Mouse (Mus musculus) neural tube, embryonic 15.5 days (tissue): ENCODE measurements at regions not wholly inside any gene's neighbourhood (a gene's known extent, or its start where the extent isn't known, plus 50 kb on each side); places are given as distances from the start of the nearest gene placed in this dataset.

Experiments
- ATAC-seq: fragments of 200-750 bp; cut with Nextera tagmentation; 2 replicates; pipeline ENCODE4 v1.8.0; 2017; ENCODE audit warnings: mild to moderate bottlenecking, moderate TSS enrichment, moderate library complexity; ENCODE audit not compliant: low FRiP score
- H3K27ac ChIP-seq: fragments of 300-500 bp; sonication (generic); replicated peaks from 2 replicates; pipeline ENCODE4 v1.5.1; 2015; ENCODE audit warnings: mild to moderate bottlenecking, inconsistent platforms
- H3K27me3 ChIP-seq: fragments of 300-500 bp; sonication (generic); replicated peaks from 2 replicates; pipeline ENCODE4 v1.6.1; 2015; ENCODE audit warnings: inconsistent platforms
- H3K36me3 ChIP-seq: fragments of 300-500 bp; sonication (generic); 2 replicates; pipeline ENCODE4 v1.6.1; 2015; ENCODE audit warnings: inconsistent platforms
- H3K4me1 ChIP-seq: fragments of 300-500 bp; sonication (generic); 2 replicates; pipeline ENCODE4 v1.6.1; 2015; ENCODE audit warnings: inconsistent platforms
- H3K4me2 ChIP-seq: fragments of 300-500 bp; sonication (generic); 2 replicates; pipeline ENCODE4 v1.6.1; 2015; ENCODE audit warnings: inconsistent platforms, mild to moderate bottlenecking, moderate library complexity
- H3K4me3 ChIP-seq: fragments of 300-500 bp; sonication (generic); replicated peaks from 2 replicates; pipeline ENCODE4 v1.5.1; 2015; ENCODE audit warnings: mild to moderate bottlenecking, inconsistent platforms
- H3K9ac ChIP-seq: fragments of 300-500 bp; sonication (generic); replicated peaks from 2 replicates; pipeline ENCODE4 v1.6.1; 2015; ENCODE audit warnings: mild to moderate bottlenecking, inconsistent platforms
- H3K9me3 ChIP-seq: fragments of 300-500 bp; sonication (generic); replicated peaks from 2 replicates; pipeline ENCODE4 v1.6.1; 2016; ENCODE audit warnings: inconsistent platforms
- WGBS: fragments of 180-500 bp; shearing (Covaris S2); methylation state at CpG from one replicate; pipeline ENCODE4 v1.1.7; 2015; ENCODE audit warnings: mixed read lengths; 5-methylcytosine and 5-hydroxymethylcytosine counted together

DNA sequence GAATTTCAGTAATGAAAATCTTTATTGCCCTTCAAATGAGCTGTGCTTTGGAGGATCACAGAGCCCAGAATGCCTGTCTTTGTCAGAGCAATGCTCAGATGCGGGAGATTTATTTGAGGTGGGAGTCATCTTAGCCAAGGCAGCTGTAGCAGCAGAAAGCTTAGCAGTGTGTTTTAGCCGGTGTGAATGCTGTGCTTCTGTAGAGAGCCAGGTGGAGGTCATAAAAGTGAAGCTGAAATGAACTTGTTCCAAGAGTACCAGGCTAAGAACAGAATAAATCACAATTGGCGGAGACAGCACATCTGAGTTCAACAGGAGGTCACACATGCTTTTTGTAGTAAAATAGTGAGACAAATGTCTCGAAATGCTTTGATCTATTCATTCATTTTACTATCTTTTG lies 539.3 kb upstream of the Sox11 start:
- no peak overlapping the region for H3K4me3 ChIP-seq
- H3K9me3 ChIP-seq: no peaks in the 10 kb centered on the region
- 28% methylated on average over 4 of the region's 4 CpGs for WGBS
- H3K36me3 ChIP-seq: no peaks in the 10 kb centered on the region
- H3K27ac ChIP-seq: no peak overlapping the region
- no peak overlapping the region for H3K9ac ChIP-seq
- no peak overlapping the region for H3K4me2 ChIP-seq
- H3K27me3 ChIP-seq: no peaks in the 10 kb centered on the region
- ATAC-seq: no peak
- no peaks in the 10 kb centered on the region for H3K4me1 ChIP-seq

DNA sequence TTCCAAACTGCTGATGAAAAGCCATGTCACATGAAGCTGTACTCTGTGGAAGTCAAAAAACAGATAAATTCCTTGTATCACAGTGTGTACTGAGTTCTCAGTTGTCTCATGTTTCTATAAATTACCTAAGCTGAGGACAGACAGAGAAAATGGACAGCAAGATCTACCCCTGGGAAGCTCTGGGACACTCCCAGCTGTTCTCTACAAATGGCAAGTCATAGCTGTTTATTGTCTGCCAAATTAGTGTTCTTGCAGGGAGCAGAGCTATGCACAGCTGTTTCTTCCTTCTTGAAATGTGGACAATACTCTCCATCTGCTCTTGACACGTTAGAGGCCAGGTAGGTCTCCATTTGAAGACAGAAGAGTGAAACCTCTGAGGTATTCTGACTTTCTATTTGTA lies 524.0 kb upstream of the Sox11 start:
- no peaks in the 10 kb centered on the region for H3K27me3 ChIP-seq
- WGBS: 57% methylated on average over 1 of the region's 1 CpGs
- H3K27ac ChIP-seq: no peak overlapping the region
- no peaks in the 10 kb centered on the region for H3K36me3 ChIP-seq
- no peaks in the 10 kb centered on the region for H3K4me1 ChIP-seq
- H3K4me3 ChIP-seq: no peak overlapping the region
- ATAC-seq: no peak
- no peaks in the 10 kb centered on the region for H3K9me3 ChIP-seq
- H3K4me2 ChIP-seq: no peak overlapping the region
- H3K9ac ChIP-seq: no peak overlapping the region

DNA sequence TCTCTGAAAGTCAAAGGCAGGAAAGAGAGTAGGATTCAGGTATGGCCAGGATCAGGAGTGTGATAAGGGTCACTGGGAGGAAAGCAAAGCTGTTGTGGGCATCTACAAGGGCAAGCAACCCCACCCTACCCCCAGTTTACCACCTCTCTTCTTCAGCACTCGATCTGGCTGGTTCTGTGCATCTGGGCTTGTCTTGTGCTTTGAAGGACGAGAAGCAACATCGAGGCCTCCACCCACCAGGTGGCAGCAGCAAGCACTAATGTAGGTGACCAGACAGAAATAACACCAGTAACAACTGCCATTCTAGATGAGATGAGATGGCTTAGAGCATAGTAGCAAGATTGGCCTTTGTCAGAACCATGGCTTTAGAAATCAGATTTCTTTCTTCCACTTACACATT lies 507.2 kb upstream of the Sox11 start:
- 86% methylated on average over 3 of the region's 3 CpGs for WGBS
- H3K4me1 ChIP-seq: no peaks in the 10 kb centered on the region
- H3K27ac ChIP-seq: no peak overlapping the region
- no peak overlapping the region for H3K4me3 ChIP-seq
- no peaks in the 10 kb centered on the region for H3K9me3 ChIP-seq
- no peaks in the 10 kb centered on the region for H3K36me3 ChIP-seq
- H3K9ac ChIP-seq: no peak overlapping the region
- no peak overlapping the region for H3K4me2 ChIP-seq
- no peaks in the 10 kb centered on the region for H3K27me3 ChIP-seq
- ATAC-seq: no peak

- Histone ChIP-seq H3K27ac (no peak overlapping the region), H3K27me3 (no peaks in the 10 kb centered on the region), H3K4me3 (no peak overlapping the region), H3K4me2 (no peak overlapping the region), H3K9ac (no peak overlapping the region), H3K9me3 (no peaks in the 10 kb centered on the region), H3K4me1 (no peaks in the 10 kb centered on the region), H3K36me3 (no peaks in the 10 kb centered on the region)
- WGBS: 82% methylated on average over 3 of the region's 3 CpGs
- no peak for ATAC-seq
Measured at GRCm38 (mm10) chr12:27849099-27849498, 506.7 kb upstream of the Sox11 start.

- H3K36me3 ChIP-seq: no peaks in the 10 kb centered on the region
- no peaks in the 10 kb centered on the region for H3K9me3 ChIP-seq
- no peak overlapping the region for H3K27ac ChIP-seq
- ATAC-seq: no peak
- H3K9ac ChIP-seq: no peak overlapping the region
- no peak overlapping the region for H3K4me2 ChIP-seq
- no peak overlapping the region for H3K4me3 ChIP-seq
- no peaks in the 10 kb centered on the region for H3K4me1 ChIP-seq
- whole genome bisulfite sequencing: 85% methylated on average over 5 of the region's 5 CpGs
- H3K27me3 ChIP-seq: no peaks in the 10 kb centered on the region
Measured at GRCm38 (mm10) chr12:27848141-27848540, 505.8 kb upstream of the Sox11 start.

DNA sequence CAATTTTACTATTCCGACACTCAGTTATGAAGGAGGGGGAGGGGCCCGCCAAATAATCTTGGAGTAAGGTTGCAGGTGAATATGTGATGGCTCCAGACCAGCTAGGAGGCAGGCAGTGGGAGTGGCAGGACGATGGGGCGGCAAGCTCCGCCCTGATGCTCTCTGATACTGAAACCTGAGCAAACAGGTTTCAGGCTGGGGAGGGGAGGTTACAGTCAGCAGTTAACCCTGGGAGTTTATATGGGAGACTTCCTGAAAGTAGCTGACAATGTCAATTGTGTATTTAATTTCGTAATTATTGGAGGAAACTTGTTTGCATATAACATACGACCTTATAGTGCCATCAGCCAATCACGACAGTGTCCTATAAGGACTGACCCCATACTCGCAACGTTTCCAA lies 505.0 kb upstream of the Sox11 start:
- H3K27me3 ChIP-seq: no peaks in the 10 kb centered on the region
- ATAC-seq: no peak
- H3K4me2 ChIP-seq: no peak overlapping the region
- H3K36me3 ChIP-seq: no peaks in the 10 kb centered on the region
- H3K4me1 ChIP-seq: no peaks in the 10 kb centered on the region
- H3K27ac ChIP-seq: no peak overlapping the region
- 68% methylated on average over 10 of the region's 10 CpGs for WGBS
- no peak overlapping the region for H3K9ac ChIP-seq
- H3K9me3 ChIP-seq: no peaks in the 10 kb centered on the region
- H3K4me3 ChIP-seq: no peak overlapping the region

GRCm38 (mm10) chr12:27844958-27845357 lies 502.6 kb upstream of the Sox11 start:
- Histone ChIP-seq H3K27me3 (no peaks in the 10 kb centered on the region), H3K4me2 (no peak overlapping the region), H3K36me3 (no peaks in the 10 kb centered on the region), H3K9me3 (no peaks in the 10 kb centered on the region), H3K4me1 (no peaks in the 10 kb centered on the region), H3K27ac (no peak overlapping the region), H3K4me3 (no peak overlapping the region), H3K9ac (no peak overlapping the region)
- ATAC-seq: no peak

- no peaks in the 10 kb centered on the region for H3K36me3 ChIP-seq
- no peak for ATAC-seq
- no peak overlapping the region for H3K4me2 ChIP-seq
- H3K9me3 ChIP-seq: no peaks in the 10 kb centered on the region
- H3K4me3 ChIP-seq: no peak overlapping the region
- H3K27me3 ChIP-seq: no peaks in the 10 kb centered on the region
- no peak overlapping the region for H3K27ac ChIP-seq
- H3K4me1 ChIP-seq: no peaks in the 10 kb centered on the region
- H3K9ac ChIP-seq: no peak overlapping the region
Measured at GRCm38 (mm10) chr12:27838955-27839354, 496.6 kb upstream of the Sox11 start.

DNA sequence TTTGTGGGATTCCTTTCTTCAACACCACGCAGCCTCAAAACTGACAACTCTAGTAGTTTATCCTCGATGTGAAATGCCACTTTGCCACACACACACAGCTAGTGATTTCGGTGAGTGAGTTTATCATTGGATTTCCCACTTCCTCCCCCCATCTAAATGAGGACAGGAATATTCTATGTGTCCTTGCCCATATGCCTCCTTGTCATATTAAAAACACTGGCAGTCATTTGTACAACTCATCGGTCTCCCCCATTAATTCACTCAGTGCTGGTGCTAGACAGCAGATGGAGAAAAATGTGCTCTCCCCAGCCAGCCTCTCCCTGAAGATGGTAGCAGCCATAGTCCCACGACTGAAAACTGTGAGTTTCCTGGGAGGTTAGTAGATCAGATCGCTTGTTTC lies 496.0 kb upstream of the Sox11 start:
- Histone ChIP-seq H3K27ac (no peak overlapping the region), H3K36me3 (no peaks in the 10 kb centered on the region), H3K9me3 (no peaks in the 10 kb centered on the region), H3K9ac (no peak overlapping the region), H3K4me2 (no peak overlapping the region), H3K4me3 (no peak overlapping the region), H3K4me1 (no peaks in the 10 kb centered on the region), H3K27me3 (no peaks in the 10 kb centered on the region)
- WGBS: 78% methylated on average over 6 of the region's 6 CpGs
- no peak for ATAC-seq

GRCm38 (mm10) chr12:27826208-27826607 lies 483.8 kb upstream of the Sox11 start:
- no peak for ATAC-seq
- Histone ChIP-seq H3K4me1 (no peaks in the 10 kb centered on the region), H3K36me3 (no peaks in the 10 kb centered on the region), H3K4me3 (no peak overlapping the region), H3K4me2 (no peak overlapping the region), H3K27me3 (no peaks in the 10 kb centered on the region), H3K9me3 (no peaks in the 10 kb centered on the region), H3K27ac (no peak overlapping the region), H3K9ac (no peak overlapping the region)
- 86% methylated on average over 5 of the region's 5 CpGs for WGBS

- H3K27ac ChIP-seq: no peak overlapping the region
Measured at GRCm38 (mm10) chr12:27823392-27823791, 481.0 kb upstream of the Sox11 start.

GRCm38 (mm10) chr12:27796642-27797041 lies 454.3 kb upstream of the Sox11 start:
- 83% methylated on average over 4 of the region's 4 CpGs for WGBS
- Histone ChIP-seq H3K9me3 (no peaks in the 10 kb centered on the region), H3K4me2 (no peak overlapping the region), H3K4me3 (no peak overlapping the region), H3K27me3 (no peaks in the 10 kb centered on the region), H3K36me3 (no peaks in the 10 kb centered on the region), H3K9ac (no peak overlapping the region), H3K27ac (no peak overlapping the region), H3K4me1 (no peaks in the 10 kb centered on the region)
- no peak for ATAC-seq

More at GRCm38 (mm10) chr12:27823392-27823791, 481.0 kb upstream of the Sox11 start:
- H3K27me3 ChIP-seq: no peaks in the 10 kb centered on the region
- H3K4me3 ChIP-seq: no peak overlapping the region
- ATAC-seq: no peak
- H3K36me3 ChIP-seq: no peaks in the 10 kb centered on the region
- no peaks in the 10 kb centered on the region for H3K4me1 ChIP-seq
- H3K9me3 ChIP-seq: no peaks in the 10 kb centered on the region
- no peak overlapping the region for H3K4me2 ChIP-seq
- 81% methylated on average over 6 of the region's 6 CpGs for WGBS
- no peak overlapping the region for H3K9ac ChIP-seq

GRCm38 (mm10) chr12:27786716-27787291 lies 444.4 kb upstream of the Sox11 start:
- Histone ChIP-seq H3K4me1 (no peaks in the 10 kb centered on the region), H3K9me3 (no peaks in the 10 kb centered on the region), H3K36me3 (no peaks in the 10 kb centered on the region), H3K4me3 (no peak overlapping the region), H3K27ac (no peak overlapping the region), H3K9ac (no peak overlapping the region), H3K4me2 (no peak overlapping the region), H3K27me3 (no peaks in the 10 kb centered on the region)
- WGBS: 78% methylated on average over 3 of the region's 3 CpGs
- ATAC-seq: no peak
